Mouse (Mus musculus) kidney, adult 9 months (tissue): ENCODE data around the gene Pglyrp2.

Experiments used
- DNase-seq: peaks from one replicate; pipeline ENCODE4 v3.0.0; 2022

Gene Pglyrp2

GRCm38 (mm10) chr17:32424034-32424433 lies at the start of gene Pglyrp2:
TSS of gene Pglyrp2 (minus strand) at chr17:32424167.
- DNase-seq: no peak

- no peak for DNase-seq
These were observed 48.2 kb upstream of the Pglyrp2 start for GRCm38 (mm10) chr17:32472176-32472575.

GRCm38 (mm10) chr17:32470795-32471194 lies 46.8 kb upstream of the Pglyrp2 start:
- DNase-seq: no peak

GRCm38 (mm10) chr17:32468494-32468893 lies 44.5 kb upstream of the Pglyrp2 start:
- DNase-seq: peak; percentile 17

GRCm38 (mm10) chr17:32454997-32455396 lies 31.0 kb upstream of the Pglyrp2 start:
- DNase-seq: no peak

GRCm38 (mm10) chr17:32454188-32454587 lies 30.2 kb upstream of the Pglyrp2 start:
- no peak for DNase-seq

- no peak for DNase-seq
These were observed 28.5 kb upstream of the Pglyrp2 start, which contains the start of gene Cyp4f39 for GRCm38 (mm10) chr17:32452482-32452881. TSS of gene Cyp4f39 (plus strand) at chr17:32452723.

GRCm38 (mm10) chr17:32450844-32451537 lies 27.0 kb upstream of the Pglyrp2 start:
- DNase-seq: no peak

GRCm38 (mm10) chr17:32449042-32449441 lies 25.1 kb upstream of the Pglyrp2 start:
- DNase-seq: no peak

GRCm38 (mm10) chr17:32447195-32447594 lies 23.2 kb upstream of the Pglyrp2 start:
- no peak for DNase-seq

- no peak for DNase-seq
These were observed 21.0 kb upstream of the Pglyrp2 start for GRCm38 (mm10) chr17:32445016-32445415.

- DNase-seq: no peak
These were observed 19.3 kb upstream of the Pglyrp2 start for GRCm38 (mm10) chr17:32443245-32443644.

GRCm38 (mm10) chr17:32437106-32437505 lies 13.1 kb upstream of the Pglyrp2 start:
- DNase-seq: no peak

GRCm38 (mm10) chr17:32435151-32435550 lies 11.2 kb upstream of the Pglyrp2 start:
- peak; percentile 13 for DNase-seq

GRCm38 (mm10) chr17:32434324-32434723 lies 10.4 kb upstream of the Pglyrp2 start:
- DNase-seq: no peak

GRCm38 (mm10) chr17:32431972-32432371 lies 8.0 kb upstream of the Pglyrp2 start:
- DNase-seq: peak; percentile 25

- DNase-seq: no peak
These were observed 2.6 kb upstream of the Pglyrp2 start for GRCm38 (mm10) chr17:32426610-32427009.

GRCm38 (mm10) chr17:32420781-32421180 lies 3.2 kb downstream of the Pglyrp2 start:
- no peak for DNase-seq

- no peak for DNase-seq
These were observed 4.0 kb downstream of the Pglyrp2 start for GRCm38 (mm10) chr17:32419989-32420388.

- DNase-seq: no peak
These were observed 7.2 kb downstream of the Pglyrp2 start for GRCm38 (mm10) chr17:32416771-32417170.

- DNase-seq: no peak
These were observed 8.4 kb downstream of the Pglyrp2 start for GRCm38 (mm10) chr17:32415417-32416020.

- DNase-seq: no peak
These were observed 12.1 kb downstream of the Pglyrp2 start for GRCm38 (mm10) chr17:32411898-32412297.

GRCm38 (mm10) chr17:32403417-32403816 lies 20.6 kb downstream of the Pglyrp2 start, which contains the start of gene Rasal3:
TSS of gene Rasal3 (minus strand) at chr17:32403583.
- DNase-seq: no peak

- no peak for DNase-seq
These were observed 21.2 kb downstream of the Pglyrp2 start for GRCm38 (mm10) chr17:32402779-32403157.
